Mouse (Mus musculus): ENCODE results near the gene Neil1.

The Neil1 gene

DNA sequence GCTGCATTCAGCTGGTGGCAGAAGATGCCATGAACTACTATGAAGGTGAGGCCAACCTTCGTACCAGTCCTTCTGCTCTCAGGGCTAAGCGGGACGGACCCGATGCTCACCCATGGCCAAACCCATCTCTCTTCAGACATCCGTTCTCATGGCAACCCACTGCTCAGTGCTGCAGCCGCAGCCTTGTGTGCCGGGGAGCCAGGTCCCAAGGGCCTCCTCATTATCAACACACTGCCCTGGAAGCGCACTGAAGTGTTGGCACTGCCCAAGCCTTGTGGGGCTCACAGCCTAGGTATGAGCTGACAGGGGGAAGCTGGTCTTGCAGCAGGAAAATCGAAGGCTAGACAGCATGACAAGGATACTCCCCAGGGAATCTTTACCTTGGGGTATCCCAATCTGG, 9.0 kb downstream of the Neil1 start:
- DNase-seq (ENCODE audit: low spot score in 2 of 2) = no peak

DNA sequence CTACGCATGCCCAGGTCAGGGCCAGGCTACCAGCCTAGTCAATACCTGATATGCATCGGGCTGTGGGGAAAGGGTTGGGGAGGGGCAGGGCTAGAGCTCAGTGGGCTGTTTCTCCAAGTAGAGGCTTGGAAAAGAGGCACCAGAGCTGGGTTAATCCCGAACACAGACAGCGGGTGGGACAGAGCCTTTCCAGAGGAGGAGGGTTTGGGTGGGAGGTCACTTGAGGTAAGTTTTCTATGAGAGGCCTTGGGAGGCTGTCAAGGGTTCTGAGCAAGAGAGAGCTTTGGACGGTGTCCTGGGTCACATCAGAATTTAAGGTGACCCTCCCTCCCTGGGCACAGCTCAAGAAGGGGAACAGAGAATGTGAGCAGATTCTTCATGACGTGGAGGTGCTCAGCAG, 9.6 kb downstream of the Neil1 start:
- DNase-seq (ENCODE audit: low spot score in 2 of 2) = no peak

DNA sequence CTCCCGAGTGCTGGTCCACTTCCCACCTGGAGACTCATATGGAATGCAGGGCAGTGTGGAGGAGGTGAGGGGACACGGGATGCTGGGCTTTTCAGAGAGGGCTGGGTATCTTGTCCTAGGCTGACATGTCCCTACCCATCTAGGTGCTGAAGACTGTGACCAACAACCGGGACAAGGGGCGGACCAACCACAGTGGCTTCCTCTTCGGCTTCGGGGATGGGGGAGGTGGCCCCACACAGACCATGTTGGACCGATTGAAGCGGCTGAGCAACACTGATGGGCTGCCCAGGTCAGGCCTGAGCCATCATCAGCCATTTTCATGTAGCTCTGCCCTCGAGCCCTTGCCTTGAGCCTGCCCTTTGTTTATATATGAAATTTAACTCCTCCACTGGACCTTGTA, 10.3 kb downstream of the Neil1 start:
- DNase-seq (ENCODE audit: low spot score in 2 of 2) = no peak

DNA sequence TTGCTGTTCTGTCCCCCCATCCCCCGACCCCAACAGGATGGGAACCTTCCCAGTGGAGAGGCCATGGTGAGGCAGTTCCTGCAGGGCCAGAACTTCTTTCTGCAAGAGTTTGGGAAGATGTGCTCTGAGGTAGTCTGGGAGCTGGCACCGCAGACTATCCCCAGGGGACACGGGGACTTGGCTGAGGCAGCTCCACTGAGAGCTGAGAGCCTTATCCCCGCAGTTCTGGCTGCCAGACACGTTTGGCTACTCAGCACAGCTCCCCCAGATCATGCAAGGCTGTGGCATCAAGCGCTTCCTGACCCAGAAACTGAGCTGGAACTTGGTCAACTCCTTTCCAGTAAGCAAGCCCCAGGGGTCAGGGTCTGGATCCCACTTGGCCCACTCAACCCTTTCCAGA, 10.9 kb downstream of the Neil1 start:
- no peak for DNase-seq (ENCODE audit: low spot score in 2 of 2)

DNA sequence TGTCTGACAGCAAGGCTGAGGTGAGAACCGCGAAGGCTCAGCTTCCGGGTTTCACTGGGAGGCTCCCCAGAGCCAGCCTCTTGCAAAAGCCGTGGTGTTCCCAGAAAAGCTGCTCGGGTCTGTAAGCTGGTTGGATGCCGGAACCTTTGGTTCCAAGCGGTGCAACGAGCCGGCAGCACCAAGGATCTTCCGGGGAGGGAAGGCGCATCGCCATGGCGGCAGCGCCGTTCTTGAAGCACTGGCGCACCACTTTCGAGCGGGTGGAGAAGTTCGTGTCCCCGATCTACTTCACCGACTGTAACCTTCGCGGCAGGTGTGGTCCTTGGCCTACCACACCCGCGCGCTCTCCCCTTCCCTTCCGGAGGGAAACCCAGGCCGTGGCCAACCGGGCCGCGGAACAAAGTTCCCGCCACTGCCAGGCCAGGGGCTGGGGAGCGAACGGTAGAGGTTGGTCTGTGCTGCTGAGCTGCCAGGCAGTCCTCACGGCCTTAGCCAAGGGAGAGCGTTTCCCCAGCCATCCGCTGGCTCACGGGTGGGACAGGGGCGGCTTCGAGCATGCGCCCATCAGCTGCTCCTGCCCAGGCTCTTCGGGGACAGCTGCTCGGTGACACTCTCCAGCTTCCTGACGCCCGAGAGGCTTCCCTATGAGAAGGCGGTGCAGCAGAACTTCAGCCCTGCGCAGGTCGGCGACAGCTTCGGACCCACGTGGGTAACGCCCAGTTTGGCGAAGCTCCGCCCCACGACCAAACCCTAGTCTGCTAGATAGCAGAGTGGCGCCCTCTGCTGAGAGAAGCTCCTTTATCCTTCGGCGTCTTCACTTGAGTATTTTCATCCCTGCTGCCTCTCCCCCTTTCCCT, 17.3 kb downstream of the Neil1 start, which contains the start of gene Man2c1:
Man2c1 (plus strand) TSS at position 114 of the 857 bp plus-strand sequence.
- peak; percentile 96 for DNase-seq (ENCODE audit: low spot score in 2 of 2)

DNA sequence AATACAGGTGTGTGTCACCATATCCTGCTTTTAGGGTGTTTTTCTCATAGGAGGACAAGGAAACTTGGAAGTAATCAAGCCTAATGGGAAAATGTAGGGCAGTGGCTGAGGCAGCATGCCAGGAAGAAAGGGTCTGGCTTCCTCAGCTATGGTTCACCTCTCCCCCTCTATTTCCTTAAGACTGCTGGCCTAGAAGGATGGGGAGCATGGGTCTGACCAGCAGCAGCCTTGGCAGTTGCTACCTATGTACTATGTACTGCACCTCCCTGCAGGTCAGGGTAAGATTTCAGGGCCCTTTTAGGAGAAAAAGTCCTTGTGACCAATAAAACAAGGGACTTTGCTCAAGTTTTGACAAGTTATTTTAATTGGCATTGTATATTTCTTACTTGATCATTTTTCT, 18.5 kb downstream of the Neil1 start:
- DNase-seq (ENCODE audit: low spot score in 2 of 2) = no peak

DNA sequence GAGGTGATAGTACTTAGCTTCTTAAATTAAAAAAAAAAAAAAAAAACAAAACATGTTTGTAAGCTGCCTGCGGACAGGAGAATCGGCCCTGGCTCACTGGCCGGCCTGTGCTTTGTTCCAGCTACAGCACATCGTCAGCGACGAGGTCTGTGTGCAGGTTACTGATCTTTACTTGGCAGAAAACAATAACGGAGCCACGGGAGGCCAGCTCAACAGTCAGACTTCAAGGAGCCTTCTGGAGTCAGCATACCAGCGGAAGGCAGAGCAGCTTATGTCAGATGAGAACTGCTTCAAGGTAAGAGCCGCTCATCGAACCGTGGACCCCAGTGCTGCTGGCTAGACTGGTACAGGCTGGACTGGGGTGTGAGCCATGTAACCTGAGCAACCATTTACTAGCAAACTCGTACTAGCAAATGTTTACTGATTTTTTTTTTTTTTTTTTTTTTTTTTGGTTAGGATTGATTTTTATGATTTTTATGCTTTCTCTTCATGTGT, 30.8 kb downstream of the Neil1 start:
- DNase-seq (ENCODE audit: low spot score in 2 of 2) = no peak

Measured in right cerebral cortex, postnatal 10 days (tissue).